Mouse (Mus musculus): ENCODE results near the gene Emid1. TPM values are rescaled to one million over a fixed set of nuclear protein-coding genes. Genes with fewer than 3 reads are reported as not detected.

Gene Emid1
- polyA plus RNA-seq, 1 experiment from 2014 or later = 174 TPM

GRCm38 (mm10) chr11:5154961-5155805 lies 3.1 kb upstream of the Emid1 start:
- no peaks in the 10 kb centered on the region for H3K27me3 ChIP-seq (ENCODE audit: insufficient read depth, low read length)
- no peak overlapping the region for H3K4me3 ChIP-seq (replicated peaks; ENCODE audit: low read depth, low read length)
- H3K27ac ChIP-seq = peak overlapping the region; percentile 79
- H3K9me3 ChIP-seq (replicated peaks; ENCODE audit: low read length) = no peaks in the 10 kb centered on the region
- H3K4me1 ChIP-seq (replicated peaks; ENCODE audit: insufficient read depth, low read length) = peaks cover 32% of the 10 kb centered on the region
- TF ChIP-seq CTCF (IDR thresholded peaks at IDR 0.05; ENCODE audit: low read depth) = no peak
- WGBS = 27% methylated on average over 10 of the region's 10 CpGs
- 0 out of 2 replicates have a peak overlapping the region, but pooled peaks have one; percentile 2 for H3K4me2 ChIP-seq (ENCODE audit: low read length)
- no peaks in the 10 kb centered on the region for H3K36me3 ChIP-seq (ENCODE audit: insufficient read depth, low read length)
- H3K9ac ChIP-seq (ENCODE audit: low read depth, low read length) = no peak overlapping the region
- ATAC-seq (replicated peaks; ENCODE audit: low FRiP score, low read depth) (peak; percentile 10; the same call in 1 of the 2 replicates), DNase-seq (ENCODE audit: low spot score) (peak; percentile 76)

- peak overlapping the region; percentile 77 for H3K27ac ChIP-seq
- H3K4me3 ChIP-seq (replicated peaks; ENCODE audit: low read depth, low read length) = peak overlapping the region; percentile 57
- no peaks in the 10 kb centered on the region for H3K27me3 ChIP-seq (ENCODE audit: insufficient read depth, low read length)
- TF ChIP-seq CTCF (IDR thresholded peaks at IDR 0.05; ENCODE audit: low read depth) = no peak
- no peak for DNase-seq (ENCODE audit: low spot score)
- H3K36me3 ChIP-seq (ENCODE audit: insufficient read depth, low read length) = no peaks in the 10 kb centered on the region
- H3K9ac ChIP-seq (ENCODE audit: low read depth, low read length) = peak overlapping the region; percentile 70
- WGBS = 24% methylated on average over 4 of the region's 4 CpGs
- ATAC-seq (replicated peaks; ENCODE audit: low FRiP score, low read depth) = no peak
- H3K4me1 ChIP-seq (replicated peaks; ENCODE audit: insufficient read depth, low read length) = peaks cover 47% of the 10 kb centered on the region
- H3K9me3 ChIP-seq (replicated peaks; ENCODE audit: low read length) = no peaks in the 10 kb centered on the region
- peak overlapping the region; percentile 95 for H3K4me2 ChIP-seq (ENCODE audit: low read length)
Observed at GRCm38 (mm10) chr11:5151247-5151630, 818 bp downstream of the Emid1 start.

GRCm38 (mm10) chr11:5150416-5151246 lies 1.4 kb downstream of the Emid1 start:
- H3K4me1 ChIP-seq (replicated peaks; ENCODE audit: insufficient read depth, low read length) = peaks cover 48% of the 10 kb centered on the region
- no peaks in the 10 kb centered on the region for H3K9me3 ChIP-seq (replicated peaks; ENCODE audit: low read length)
- peak overlapping the region; percentile 95 for H3K4me2 ChIP-seq (ENCODE audit: low read length)
- peak overlapping the region; percentile 77 for H3K27ac ChIP-seq
- DNase-seq (ENCODE audit: low spot score) (no peak), ATAC-seq (replicated peaks; ENCODE audit: low FRiP score, low read depth) (no peak)
- H3K9ac ChIP-seq (ENCODE audit: low read depth, low read length) = peak overlapping the region; percentile 24; the same call in 1 of the 2 replicates
- no peak for TF ChIP-seq CTCF (IDR thresholded peaks at IDR 0.05; ENCODE audit: low read depth)
- no peaks in the 10 kb centered on the region for H3K27me3 ChIP-seq (ENCODE audit: insufficient read depth, low read length)
- H3K36me3 ChIP-seq (ENCODE audit: insufficient read depth, low read length) = no peaks in the 10 kb centered on the region
- peak overlapping the region; percentile 57 for H3K4me3 ChIP-seq (replicated peaks; ENCODE audit: low read depth, low read length)
- 56% methylated on average over 9 of the region's 9 CpGs for WGBS

GRCm38 (mm10) chr11:5149955-5150354 lies 2.1 kb downstream of the Emid1 start:
- H3K4me3 ChIP-seq (replicated peaks; ENCODE audit: low read depth, low read length) = no peak overlapping the region
- ATAC-seq (replicated peaks; ENCODE audit: low FRiP score, low read depth) = no peak
- H3K9me3 ChIP-seq (replicated peaks; ENCODE audit: low read length) = no peaks in the 10 kb centered on the region
- DNase-seq (ENCODE audit: low spot score) = no peak
- H3K4me1 ChIP-seq (replicated peaks; ENCODE audit: insufficient read depth, low read length) = peaks cover 43% of the 10 kb centered on the region
- no peaks in the 10 kb centered on the region for H3K36me3 ChIP-seq (ENCODE audit: insufficient read depth, low read length)
- peak overlapping the region; percentile 27; the same call in 1 of the 2 replicates for H3K9ac ChIP-seq (ENCODE audit: low read depth, low read length)
- peak overlapping the region; percentile 95 for H3K4me2 ChIP-seq (ENCODE audit: low read length)
- peak overlapping the region; percentile 77 for H3K27ac ChIP-seq
- whole genome bisulfite sequencing = 69% methylated on average over 9 of the region's 9 CpGs
- H3K27me3 ChIP-seq (ENCODE audit: insufficient read depth, low read length) = no peaks in the 10 kb centered on the region
- TF ChIP-seq CTCF (IDR thresholded peaks at IDR 0.05; ENCODE audit: low read depth) = no peak

GRCm38 (mm10) chr11:5149249-5149648 lies 2.8 kb downstream of the Emid1 start:
- Histone ChIP-seq H3K9ac (ENCODE audit: low read depth, low read length) (peak overlapping the region; percentile 27; the same call in 1 of the 2 replicates), H3K4me1 (replicated peaks; ENCODE audit: insufficient read depth, low read length) (peaks cover 38% of the 10 kb centered on the region), H3K9me3 (replicated peaks; ENCODE audit: low read length) (no peaks in the 10 kb centered on the region), H3K27ac (peak overlapping the region; percentile 77), H3K36me3 (ENCODE audit: insufficient read depth, low read length) (no peaks in the 10 kb centered on the region), H3K4me3 (replicated peaks; ENCODE audit: low read depth, low read length) (no peak overlapping the region), H3K4me2 (ENCODE audit: low read length) (peak overlapping the region; percentile 95), H3K27me3 (ENCODE audit: insufficient read depth, low read length) (no peaks in the 10 kb centered on the region)
- DNase-seq (ENCODE audit: low spot score) (no peak), ATAC-seq (replicated peaks; ENCODE audit: low FRiP score, low read depth) (peak; percentile 33)
- WGBS = 18% methylated on average over 7 of the region's 7 CpGs
- no peak for TF ChIP-seq CTCF (IDR thresholded peaks at IDR 0.05; ENCODE audit: low read depth)

- no peak for TF ChIP-seq CTCF (IDR thresholded peaks at IDR 0.05; ENCODE audit: low read depth)
- WGBS = 51% methylated on average over 3 of the region's 3 CpGs
- Histone ChIP-seq H3K4me2 (ENCODE audit: low read length) (no peak overlapping the region), H3K4me1 (replicated peaks; ENCODE audit: insufficient read depth, low read length) (peaks cover 40% of the 10 kb centered on the region), H3K36me3 (ENCODE audit: insufficient read depth, low read length) (no peaks in the 10 kb centered on the region), H3K4me3 (replicated peaks; ENCODE audit: low read depth, low read length) (no peak overlapping the region), H3K9ac (ENCODE audit: low read depth, low read length) (no peak overlapping the region), H3K9me3 (replicated peaks; ENCODE audit: low read length) (no peaks in the 10 kb centered on the region), H3K27ac (peak overlapping the region; percentile 69), H3K27me3 (ENCODE audit: insufficient read depth, low read length) (no peaks in the 10 kb centered on the region)
- DNase-seq (ENCODE audit: low spot score) (no peak), ATAC-seq (replicated peaks; ENCODE audit: low FRiP score, low read depth) (peak; percentile 70; the same call in 1 of the 2 replicates)
Observed at GRCm38 (mm10) chr11:5145600-5145999, 6.5 kb downstream of the Emid1 start.

All from kidney, postnatal 0 days (tissue).